Comparison of ENCODE assay signal across 17 mouse cellular contexts in the genomic region with DNA sequence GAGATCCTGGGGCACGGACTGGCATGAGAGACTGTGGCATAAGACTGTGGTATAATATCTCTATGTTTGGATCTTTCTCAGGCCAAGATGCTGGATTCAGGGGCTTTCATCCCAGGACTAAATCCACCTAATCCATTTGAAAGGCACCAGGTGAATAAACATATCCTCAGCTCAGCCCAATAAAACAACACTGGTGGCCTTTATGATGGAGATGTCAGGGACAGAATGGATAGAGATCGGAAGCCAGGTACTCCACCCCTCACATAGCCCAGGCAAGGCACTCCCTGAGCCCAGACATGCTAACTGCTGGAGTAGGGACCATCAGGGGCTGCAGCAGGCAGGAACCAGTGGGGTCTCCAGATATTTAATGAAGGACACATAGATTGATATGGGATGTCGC.
"Had no signal": no experiment of that assay in that cellular context is flagged by ENCODE, and none has a peak within 500 bp of the region (broad histone marks: within the 10 kb centered on the region; RNA-seq: fewer than 3 reads in every experiment).

No protein-coding gene starts in this region.

- H3K4me1 ChIP-seq: neural tube, embryonic 13.5 days had no signal

- H3K9ac ChIP-seq: lung, embryonic 14.5 days; midbrain, embryonic 12.5 days; neural tube, embryonic 13.5 days; neural tube, embryonic 15.5 days had no signal

- H3K27ac ChIP-seq: midbrain, embryonic 10.5 days; midbrain, embryonic 12.5 days; neural tube, embryonic 13.5 days; neural tube, embryonic 15.5 days had no signal

- DNase-seq: lung, embryonic 14.5 days; lung, postnatal 10 days; lung, postnatal 4 days; midbrain, embryonic 14.5 days; retina, postnatal 1 day; right cerebral cortex, adult 18-20 months; right cerebral cortex, postnatal 25 days; right cerebral cortex, postnatal 4 days; spleen, adult 18-20 months; thymus, adult 18-20 months; thymus, postnatal 14 days; thymus, postnatal 36 days had no signal

- H3K36me3 ChIP-seq: midbrain, embryonic 10.5 days; midbrain, embryonic 12.5 days; neural tube, embryonic 13.5 days; neural tube, embryonic 15.5 days had no signal

- H3K4me3 ChIP-seq: midbrain, embryonic 10.5 days; midbrain, embryonic 12.5 days; myocyte; neural tube, embryonic 13.5 days; neural tube, embryonic 15.5 days had no signal

- H3K9me3 ChIP-seq: midbrain, embryonic 10.5 days; midbrain, embryonic 12.5 days; neural tube, embryonic 13.5 days; neural tube, embryonic 15.5 days had no signal
